Mouse (Mus musculus) kidney, embryonic 15.5 days (tissue): ENCODE data around the gene Ninl. TPM values are rescaled to one million over a fixed set of nuclear protein-coding genes. Genes with fewer than 3 reads are reported as not detected.
"Not testable (repeated sequence)": the region's sequence is repeated elsewhere in the genome, so short reads cannot be mapped to it uniquely, and the experiment has no call there.

Source experiments
- ATAC-seq: fragments of 200-750 bp; cut with Nextera tagmentation; replicated peaks from 2 replicates; pipeline ENCODE4 v1.8.0; 2017; ENCODE audit warnings: moderate TSS enrichment; ENCODE audit not compliant: low FRiP score
- H3K27ac ChIP-seq: fragments of 300-500 bp; sonication (generic); 2 replicates; pipeline ENCODE4 v1.5.1; 2015; ENCODE audit warnings: mild to moderate bottlenecking, inconsistent platforms
- H3K27me3 ChIP-seq: fragments of 300-500 bp; sonication (generic); 2 replicates; pipeline ENCODE4 v1.6.1; 2015; ENCODE audit warnings: inconsistent platforms
- H3K36me3 ChIP-seq: fragments of 300-500 bp; sonication (generic); 2 replicates; pipeline ENCODE4 v1.6.1; 2015; ENCODE audit warnings: inconsistent platforms
- H3K4me1 ChIP-seq: fragments of 300-500 bp; sonication (generic); 2 replicates; pipeline ENCODE4 v1.6.1; 2015; ENCODE audit warnings: inconsistent platforms
- H3K4me2 ChIP-seq: fragments of 300-500 bp; sonication (generic); 2 replicates; pipeline ENCODE4 v1.6.1; 2015; ENCODE audit warnings: moderate library complexity, mild to moderate bottlenecking, inconsistent platforms
- H3K4me3 ChIP-seq: fragments of 300-500 bp; sonication (generic); replicated peaks from 2 replicates; pipeline ENCODE4 v1.5.1; 2015; ENCODE audit warnings: mild to moderate bottlenecking, inconsistent platforms
- H3K9ac ChIP-seq: fragments of 300-500 bp; sonication (generic); 2 replicates; pipeline ENCODE4 v1.6.1; 2015; ENCODE audit warnings: mild to moderate bottlenecking, inconsistent platforms
- H3K9me3 ChIP-seq: fragments of 300-500 bp; sonication (generic); replicated peaks from 2 replicates; pipeline ENCODE4 v1.6.1; 2016; ENCODE audit warnings: inconsistent platforms
- WGBS: fragments of 180-500 bp; shearing (Covaris S2); methylation state at CpG from one replicate; pipeline ENCODE4 v1.1.7; 2015; ENCODE audit warnings: mixed read lengths; 5-methylcytosine and 5-hydroxymethylcytosine counted together
- polyA plus RNA-seq: library from polyadenylated mRNA; unstranded; fragments of >200 nt; fragmentation: Nextera tagmentation; extraction: Ambion mirVana; gene quantifications from 2 replicates; pipeline ENCODE4 v1.2.1, GENCODE M21; 2015

Ninl gene
- polyA plus RNA-seq, 1 experiment from 2014 or later, result 14.7 TPM

GRCm38 (mm10) chr2:150915786-150916185, 123.4 kb downstream of the Ninl start:
- Histone ChIP-seq H3K4me1 (0 out of 2 replicates have a peak, but pooled peaks cover 4% of the 10 kb centered on the region), H3K9me3 (no peaks in the 10 kb centered on the region), H3K4me3 (no peak overlapping the region), H3K4me2 (no peak overlapping the region), H3K9ac (no peak overlapping the region), H3K36me3 (peaks cover 43% of the 10 kb centered on the region), H3K27me3 (no peaks in the 10 kb centered on the region), H3K27ac (no peak overlapping the region)
- WGBS, result 90% methylated on average over 5 of the region's 5 CpGs
- no peak for ATAC-seq

- Histone ChIP-seq H3K36me3 (peaks cover 40% of the 10 kb centered on the region), H3K4me2 (no peak overlapping the region), H3K27ac (no peak overlapping the region), H3K9ac (no peak overlapping the region), H3K9me3 (no peaks in the 10 kb centered on the region), H3K4me1 (peaks cover 8% of the 10 kb centered on the region; the same call in 1 of the 2 replicates), H3K27me3 (no peaks in the 10 kb centered on the region), H3K4me3 (no peak overlapping the region)
- ATAC-seq, result no peak
- 66% methylated on average over 4 of the region's 4 CpGs for WGBS
These were observed 124.2 kb downstream of the Ninl start for GRCm38 (mm10) chr2:150914781-150915515.

GRCm38 (mm10) chr2:150910295-150910881, 128.8 kb downstream of the Ninl start:
- Histone ChIP-seq H3K36me3 (peaks cover 11% of the 10 kb centered on the region; the same call in 1 of the 2 replicates), H3K4me1 (peaks cover 8% of the 10 kb centered on the region; the same call in 1 of the 2 replicates), H3K4me2 (peak overlapping the region; percentile 72), H3K9ac (peak overlapping the region; percentile 55), H3K27me3 (no peaks in the 10 kb centered on the region), H3K27ac (peak overlapping the region; percentile 92; the same call in 1 of the 2 replicates), H3K9me3 (no peaks in the 10 kb centered on the region), H3K4me3 (peak overlapping the region; percentile 64)
- 30% methylated on average over 10 of the region's 10 CpGs for WGBS
- 0 out of 2 replicates have a peak, but pooled peaks have one; percentile 9 for ATAC-seq

- no peaks in the 10 kb centered on the region for H3K9me3 ChIP-seq
- ATAC-seq, result peak; percentile 96
- H3K4me1 ChIP-seq, result peaks cover 11% of the 10 kb centered on the region; the same call in 1 of the 2 replicates
- H3K36me3 ChIP-seq, result peaks cover 10% of the 10 kb centered on the region; the same call in 1 of the 2 replicates
- peak overlapping the region; percentile 55 for H3K9ac ChIP-seq
- WGBS, result under 1% methylated on average over 35 of the region's 35 CpGs
- H3K27me3 ChIP-seq, result no peaks in the 10 kb centered on the region
- H3K27ac ChIP-seq, result peak overlapping the region; percentile 92
- H3K4me3 ChIP-seq, result peak overlapping the region; percentile 64
- peak overlapping the region; percentile 72 for H3K4me2 ChIP-seq
These were observed 129.6 kb downstream of the Ninl start for GRCm38 (mm10) chr2:150909429-150910039.

DNA sequence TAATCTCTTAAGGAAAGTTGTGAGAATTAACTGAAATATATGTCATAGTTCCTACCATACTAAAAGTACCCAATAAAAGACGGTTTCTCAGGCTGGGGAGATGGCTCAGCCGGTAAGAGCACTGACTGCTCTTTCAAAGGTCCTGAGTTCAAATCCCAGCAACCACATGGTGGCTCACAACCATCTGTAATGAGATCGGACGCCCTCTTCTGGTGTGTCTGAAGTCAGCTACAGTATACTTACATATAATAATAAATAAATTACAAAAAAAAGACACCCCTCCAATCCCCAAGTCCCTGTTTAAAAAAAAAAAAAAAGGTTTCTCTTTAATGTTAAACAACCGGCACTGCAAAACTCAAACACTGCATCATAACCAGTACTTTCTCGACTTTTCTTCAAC, 130.3 kb downstream of the Ninl start:
- Histone ChIP-seq H3K4me1 (peaks cover 13% of the 10 kb centered on the region), H3K4me2 (peak overlapping the region; percentile 72), H3K27ac (peak overlapping the region; percentile 92; the same call in 1 of the 2 replicates), H3K4me3 (peak overlapping the region; percentile 64)
- H3K9ac ChIP-seq, ATAC-seq, H3K36me3 ChIP-seq, H3K27me3 ChIP-seq, H3K9me3 ChIP-seq: not testable (repeated sequence)
- 49% methylated on average over 6 of the region's 6 CpGs for WGBS

GRCm38 (mm10) chr2:150904936-150905450, 134.2 kb downstream of the Ninl start, which contains the start of gene Gins1:
Gins1 (plus strand) TSS chr2:150905400.
- no peaks in the 10 kb centered on the region for H3K9me3 ChIP-seq
- H3K4me3 ChIP-seq, result peak within 1 kb of the TSS; percentile 80
- peak within 1 kb of the TSS; percentile 94 for H3K27ac ChIP-seq
- H3K27me3 ChIP-seq, result no peaks in the 10 kb centered on the region
- peaks cover 6% of the 10 kb centered on the region; the same call in 1 of the 2 replicates for H3K36me3 ChIP-seq
- no peak for ATAC-seq
- H3K4me1 ChIP-seq, result peaks cover 22% of the 10 kb centered on the region
- peak within 1 kb of the TSS; percentile 85 for H3K9ac ChIP-seq
- H3K4me2 ChIP-seq, result peak within 1 kb of the TSS; percentile 87
- WGBS, result 41% methylated on average over 9 of the region's 9 CpGs

- peak within 1 kb of the TSS; percentile 87 for H3K4me2 ChIP-seq
- peak within 1 kb of the TSS; percentile 85 for H3K9ac ChIP-seq
- under 1% methylated on average over 72 of the region's 72 CpGs for WGBS
- peak within 1 kb of the TSS; percentile 80 for H3K4me3 ChIP-seq
- peaks cover 7% of the 10 kb centered on the region; the same call in 1 of the 2 replicates for H3K36me3 ChIP-seq
- peaks cover 22% of the 10 kb centered on the region for H3K4me1 ChIP-seq
- ATAC-seq, result peak; percentile 98
- peak within 1 kb of the TSS; percentile 94 for H3K27ac ChIP-seq
- no peaks in the 10 kb centered on the region for H3K27me3 ChIP-seq
- H3K9me3 ChIP-seq, result no peaks in the 10 kb centered on the region
These were observed 134.8 kb downstream of the Ninl start, which contains the start of gene Abhd12 for GRCm38 (mm10) chr2:150904272-150904935. Abhd12 (minus strand) TSS chr2:150904741.

DNA sequence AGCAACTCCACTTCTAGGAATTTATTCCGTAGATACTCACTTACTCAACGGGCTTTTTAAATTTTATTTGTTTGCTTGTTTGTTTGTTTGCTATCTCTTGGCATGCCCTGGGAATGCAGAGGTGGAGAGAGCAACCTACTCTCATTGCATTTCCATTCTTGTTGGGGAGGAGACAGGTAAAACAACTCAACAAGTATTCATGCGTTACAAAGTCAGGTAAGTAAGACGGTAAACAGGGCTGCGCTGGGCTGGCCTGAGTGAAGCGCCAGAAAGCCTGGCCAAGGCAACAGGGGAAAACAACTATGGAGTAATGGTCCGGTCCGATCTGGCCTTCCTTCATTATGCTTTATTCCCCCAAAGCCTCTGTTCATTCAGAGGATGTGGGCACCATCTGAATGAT, 136.8 kb downstream of the Ninl start:
- H3K27me3 ChIP-seq, result no peaks in the 10 kb centered on the region
- peak overlapping the region; percentile 10; the same call in 1 of the 2 replicates for H3K4me2 ChIP-seq
- WGBS, result 80% methylated on average over 8 of the region's 8 CpGs
- no peak overlapping the region for H3K4me3 ChIP-seq
- no peaks in the 10 kb centered on the region for H3K9me3 ChIP-seq
- no peak for ATAC-seq
- H3K4me1 ChIP-seq, result peaks cover 22% of the 10 kb centered on the region
- no peak overlapping the region for H3K27ac ChIP-seq
- H3K36me3 ChIP-seq, result peaks cover 7% of the 10 kb centered on the region; the same call in 1 of the 2 replicates
- H3K9ac ChIP-seq, result no peak overlapping the region

DNA sequence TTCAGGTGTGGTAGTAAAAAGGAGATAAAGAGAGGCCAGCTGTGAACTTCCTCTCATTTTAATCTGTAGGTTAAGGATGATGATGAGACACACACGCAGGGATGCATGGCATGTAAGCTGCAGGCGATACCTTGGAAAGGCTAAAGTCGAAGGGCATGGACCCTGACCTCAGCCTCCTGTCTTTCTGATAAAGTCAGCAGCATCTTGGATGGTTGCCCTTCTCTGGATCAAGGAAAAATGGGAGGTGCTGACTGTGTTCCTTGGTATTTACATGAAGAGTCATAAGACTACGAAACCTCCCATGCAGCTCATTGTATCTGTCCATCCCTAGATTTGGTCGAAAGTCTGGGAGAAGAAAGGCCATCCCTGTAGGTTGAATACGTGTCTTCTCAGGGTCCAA, 138.8 kb downstream of the Ninl start:
- WGBS, result 87% methylated on average over 6 of the region's 6 CpGs
- Histone ChIP-seq H3K9ac (no peak overlapping the region), H3K27me3 (no peaks in the 10 kb centered on the region), H3K4me2 (no peak overlapping the region), H3K9me3 (no peaks in the 10 kb centered on the region), H3K4me3 (no peak overlapping the region), H3K4me1 (peaks cover 22% of the 10 kb centered on the region), H3K27ac (no peak overlapping the region), H3K36me3 (peaks cover 7% of the 10 kb centered on the region; the same call in 1 of the 2 replicates)
- ATAC-seq, result no peak

- no peak for ATAC-seq
- H3K4me3 ChIP-seq, result no peak overlapping the region
- H3K36me3 ChIP-seq, result peaks cover 7% of the 10 kb centered on the region; the same call in 1 of the 2 replicates
- H3K9me3 ChIP-seq, result no peaks in the 10 kb centered on the region
- H3K4me1 ChIP-seq, result no peaks in the 10 kb centered on the region
- H3K9ac ChIP-seq, result no peak overlapping the region
- H3K4me2 ChIP-seq, result no peak overlapping the region
- 74% methylated on average over 7 of the region's 7 CpGs for WGBS
- no peaks in the 10 kb centered on the region for H3K27me3 ChIP-seq
- no peak overlapping the region for H3K27ac ChIP-seq
These were observed 143.4 kb downstream of the Ninl start for GRCm38 (mm10) chr2:150895691-150896252.

DNA sequence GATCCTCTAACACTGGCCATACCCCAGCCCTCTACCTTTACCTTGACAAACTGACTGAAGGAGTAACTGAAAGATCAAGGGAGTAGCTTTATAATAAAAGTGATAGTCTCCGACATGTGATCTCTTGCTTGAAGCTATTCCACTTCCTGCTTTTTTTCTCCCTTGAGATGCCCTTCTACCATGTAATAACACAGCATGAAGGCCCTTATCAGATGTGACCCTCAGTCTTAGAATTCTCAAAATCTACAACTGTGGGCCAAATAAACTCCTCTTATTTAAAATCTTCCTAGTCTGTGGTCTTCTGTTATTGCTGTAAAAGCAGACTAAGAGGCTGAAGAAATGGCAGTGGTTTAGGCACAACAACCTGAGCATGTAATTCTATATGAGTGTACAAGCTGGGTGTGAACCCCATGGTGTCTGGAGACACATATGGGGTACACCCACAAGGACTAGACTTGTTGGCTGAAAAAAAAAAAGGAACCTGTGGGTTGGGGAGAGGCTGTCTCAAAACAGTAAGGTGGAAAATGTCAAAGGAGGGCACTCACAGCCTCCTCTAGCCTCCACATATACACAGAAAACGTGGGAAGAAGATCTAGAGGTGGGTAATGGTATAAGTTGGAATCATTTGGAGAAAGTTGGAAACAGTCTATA, 144.4 kb downstream of the Ninl start:
- H3K27ac ChIP-seq, result no peak overlapping the region
- no peak overlapping the region for H3K4me3 ChIP-seq
- H3K9me3 ChIP-seq, result no peaks in the 10 kb centered on the region
- 84% methylated on average over 2 of the region's 2 CpGs for WGBS
- no peak for ATAC-seq
- H3K4me2 ChIP-seq, result no peak overlapping the region
- H3K4me1 ChIP-seq, result no peaks in the 10 kb centered on the region
- H3K27me3 ChIP-seq, result no peaks in the 10 kb centered on the region
- no peaks in the 10 kb centered on the region for H3K36me3 ChIP-seq
- H3K9ac ChIP-seq, result no peak overlapping the region
